Mouse (Mus musculus) G1E (cell line): Measurements from ENCODE around the gene Kti12. TPM values are rescaled to one million over a fixed set of nuclear protein-coding genes. Genes with fewer than 3 reads are reported as not detected.

Source experiments
- ATAC-seq: 2 replicates; pipeline ENCODE4 v1.8.0; 2016; ENCODE audit warnings: mild to moderate bottlenecking; ENCODE audit not compliant: insufficient number of reproducible peaks, poor library complexity, low FRiP score, severe bottlenecking; ENCODE audit errors: extremely low read depth
- DNase-seq: peaks from one replicate; pipeline ENCODE4 v3.0.0; 2012; ENCODE audit warnings: low spot score
- H3K27me3 ChIP-seq: 2 replicates; pipeline ENCODE4 v1.6.1; 2012; ENCODE audit warnings: mild to moderate bottlenecking, low read length, inconsistent platforms; ENCODE audit not compliant: insufficient read depth
- H3K36me3 ChIP-seq: replicated peaks from 2 replicates; pipeline ENCODE3; 2012; ENCODE audit warnings: mild to moderate bottlenecking, inconsistent platforms
- H3K4me1 ChIP-seq: 2 replicates; pipeline ENCODE4 v1.6.1; 2012; ENCODE audit warnings: low read depth, low read length, inconsistent platforms, mixed read lengths; ENCODE audit not compliant: insufficient read depth
- H3K4me3 ChIP-seq: 2 replicates; pipeline ENCODE4 v1.5.1; 2012; ENCODE audit warnings: low read depth, mild to moderate bottlenecking, inconsistent platforms, low read length, moderate library complexity, mixed read lengths
- H3K9me3 ChIP-seq: replicated peaks from 2 replicates; pipeline ENCODE4 v1.6.1; 2012; ENCODE audit warnings: inconsistent platforms
- CTCF ChIP-seq: IDR thresholded peaks from 2 replicates; pipeline ENCODE4 v1.5.1; 2012; ENCODE audit warnings: low read depth, low read length, inconsistent platforms, mixed read lengths
- GATA1 ChIP-seq: IDR thresholded peaks from 2 replicates; pipeline ENCODE4 v1.6.1; 2012; ENCODE audit warnings: borderline replicate concordance, low read length, inconsistent platforms, mixed read lengths
- GATA2 ChIP-seq: IDR thresholded peaks from 2 replicates; pipeline ENCODE4 v1.6.1; 2012; ENCODE audit warnings: low read depth, low read length, inconsistent platforms, borderline replicate concordance
- POLR2AphosphoS5 ChIP-seq: IDR thresholded peaks from 2 replicates; pipeline ENCODE4 v1.6.1; 2012; ENCODE audit warnings: low read depth, low read length, inconsistent platforms; ENCODE audit not compliant: insufficient replicate concordance
- TAL1 ChIP-seq: conservative IDR thresholded peaks from 2 replicates; pipeline ENCODE4 v1.6.1; 2012; ENCODE audit warnings: low read depth, low read length, inconsistent platforms, mixed read lengths
- polyA plus RNA-seq: library from polyadenylated mRNA; stranded (reverse); fragments of >175 nt; gene quantifications from 2 replicates; pipeline ENCODE4 v1.2.3, GENCODE M21; 2012
- total RNA-seq, 2 experiments: library from RNA; stranded (forward) in 1 of 2; stranded (reverse) in 1 of 2; fragments of 200-1000 nt in 1 of 2; fragments of >200 nt in 1 of 2; fragmentation: Nextera tagmentation in 1 of 2; gene quantifications; 2 replicates each; pipeline ENCODE4 v1.2.3; 2014 to 2017

The Kti12 gene
- 32.5 and 34.4 TPM in 2 replicates for total RNA-seq (2014; fragmentation: Nextera tagmentation)
- 36.9 and 39.3 TPM in 2 replicates for total RNA-seq (2017)
- polyA plus RNA-seq, result 89.1 and 98.8 TPM in 2 replicates

DNA sequence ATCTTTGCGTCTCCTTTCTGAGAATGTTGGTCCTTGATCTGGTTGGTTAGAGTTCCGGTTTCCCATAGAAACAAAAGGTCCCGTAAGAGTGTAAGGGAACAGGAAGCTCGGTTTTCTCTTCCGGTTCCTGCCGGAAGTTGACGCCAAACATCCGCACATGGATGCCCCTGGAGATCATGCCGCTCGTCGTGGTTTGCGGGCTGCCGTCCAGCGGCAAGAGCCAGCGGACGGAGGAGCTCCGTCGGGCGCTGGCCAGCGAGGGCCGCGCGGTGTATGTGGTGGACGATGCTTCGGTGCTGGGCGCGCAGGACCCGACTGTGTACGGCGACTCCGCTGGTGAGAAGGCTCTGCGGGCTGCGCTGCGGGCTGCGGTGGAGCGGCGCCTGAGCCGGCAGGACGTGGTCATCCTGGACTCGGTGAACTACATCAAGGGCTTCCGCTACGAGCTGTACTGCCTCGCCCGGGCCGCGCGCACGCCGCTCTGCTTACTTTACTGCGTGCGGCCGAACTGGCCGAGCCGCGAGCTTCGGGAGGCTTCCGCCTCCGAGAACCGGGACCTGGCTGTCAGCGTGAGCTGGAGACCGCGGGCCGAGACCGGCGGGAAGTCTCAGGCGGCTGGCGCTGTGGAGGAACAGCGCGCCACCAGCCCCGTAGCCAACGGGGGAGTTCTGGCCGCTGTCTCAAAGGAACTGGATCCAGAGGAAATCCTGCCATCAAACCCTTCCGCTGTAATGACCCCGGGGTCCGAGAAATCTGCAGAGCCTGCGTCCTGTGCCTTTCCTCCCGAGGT, at the start of gene Kti12:
Gene Kti12 (plus strand): TSS at position 71 of the 790 bp plus-strand sequence.
- Histone ChIP-seq H3K9me3 (no peaks in the 10 kb centered on the region), H3K27me3 (no peaks in the 10 kb centered on the region), H3K36me3 (peaks cover 23% of the 10 kb centered on the region), H3K4me1 (peaks cover 25% of the 10 kb centered on the region; the same call in 1 of the 2 replicates), H3K4me3 (peak within 1 kb of the TSS; percentile 100)
- peak; percentile 84 for DNase-seq
- peak; percentile 92 for ATAC-seq
- no peak for TF ChIP-seq GATA1
- TF ChIP-seq GATA2, result no peak
- no peak for TF ChIP-seq CTCF
- no peak for TF ChIP-seq TAL1
- TF ChIP-seq POLR2AphosphoS5, result no peak

- TF ChIP-seq POLR2AphosphoS5 (no peak), CTCF (peak; percentile 53)
- Histone ChIP-seq H3K27me3 (peaks cover 28% of the 10 kb centered on the region), H3K36me3 (no peaks in the 10 kb centered on the region), H3K4me1 (no peaks in the 10 kb centered on the region), H3K4me3 (no peak overlapping the region), H3K9me3 (no peaks in the 10 kb centered on the region)
- ATAC-seq (no peak), DNase-seq (peak; percentile 21)
These were observed 49.3 kb upstream of the Kti12 start for GRCm38 (mm10) chr4:108798083-108798830.

DNA sequence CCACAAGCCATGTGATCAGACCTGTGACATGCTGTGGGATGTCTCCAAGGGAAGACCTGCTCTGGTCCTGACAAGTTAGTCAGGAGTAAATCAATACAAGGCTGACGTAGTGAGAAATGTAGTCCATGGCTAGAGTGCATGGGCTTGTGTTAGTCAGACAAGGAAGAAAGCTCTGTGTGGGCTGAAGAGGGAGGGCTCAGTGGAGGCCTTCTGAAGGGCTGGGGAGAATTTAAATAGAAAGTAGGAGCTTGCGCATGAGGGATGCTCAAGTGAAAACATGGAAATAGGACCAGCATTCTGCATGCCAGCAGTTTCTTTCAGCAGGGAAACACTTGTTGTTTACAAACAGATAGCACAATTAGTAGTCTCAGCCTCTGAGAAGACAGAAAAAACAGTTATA, 44.0 kb upstream of the Kti12 start:
- Histone ChIP-seq H3K36me3 (no peaks in the 10 kb centered on the region), H3K9me3 (no peaks in the 10 kb centered on the region), H3K4me3 (no peak overlapping the region), H3K27me3 (peaks cover 21% of the 10 kb centered on the region), H3K4me1 (no peaks in the 10 kb centered on the region; the same call in 1 of the 2 replicates)
- TF ChIP-seq TAL1, result no peak
- TF ChIP-seq GATA2, result no peak
- no peak for TF ChIP-seq GATA1
- no peak for TF ChIP-seq CTCF
- DNase-seq, result no peak
- no peak for ATAC-seq

DNA sequence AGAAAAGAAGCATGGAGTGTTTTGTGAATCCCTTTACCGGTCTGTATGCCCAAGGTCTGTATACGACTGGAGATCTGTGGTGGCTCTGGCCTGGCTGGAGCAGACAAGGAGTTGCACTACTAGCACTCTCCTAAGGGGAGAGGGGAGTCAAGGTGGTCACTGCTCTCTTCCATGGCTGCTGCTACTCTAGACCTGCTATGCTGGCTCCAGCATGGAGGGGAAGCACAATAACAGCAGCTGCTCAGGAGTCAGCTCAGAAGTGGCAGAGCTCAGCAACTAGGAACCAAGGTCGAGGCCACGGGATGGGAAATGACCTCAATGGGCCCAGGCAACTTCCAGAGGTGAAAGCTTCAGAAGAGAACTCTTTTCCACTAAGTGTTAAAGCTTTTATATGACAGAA, 36.4 kb upstream of the Kti12 start:
- TF ChIP-seq GATA2 (no peak), GATA1 (no peak), POLR2AphosphoS5 (no peak), CTCF (no peak), TAL1 (no peak)
- H3K9me3 ChIP-seq, result no peaks in the 10 kb centered on the region
- H3K4me1 ChIP-seq, result no peaks in the 10 kb centered on the region; the same call in 1 of the 2 replicates
- peaks cover 10% of the 10 kb centered on the region for H3K36me3 ChIP-seq
- H3K27me3 ChIP-seq, result peaks cover 4% of the 10 kb centered on the region; the same call in 1 of the 2 replicates
- ATAC-seq (no peak), DNase-seq (no peak)
- no peak overlapping the region for H3K4me3 ChIP-seq

- H3K4me3 ChIP-seq, result no peak overlapping the region
- ATAC-seq (no peak), DNase-seq (no peak)
- TF ChIP-seq GATA1, result no peak
- TF ChIP-seq POLR2AphosphoS5, result no peak
- TF ChIP-seq TAL1, result no peak
- TF ChIP-seq GATA2, result no peak
- no peak for TF ChIP-seq CTCF
- H3K27me3 ChIP-seq, result peaks cover 4% of the 10 kb centered on the region; the same call in 1 of the 2 replicates
- peaks cover 10% of the 10 kb centered on the region for H3K36me3 ChIP-seq
- H3K9me3 ChIP-seq, result no peaks in the 10 kb centered on the region
- no peaks in the 10 kb centered on the region; the same call in 1 of the 2 replicates for H3K4me1 ChIP-seq
These were observed 36.0 kb upstream of the Kti12 start for GRCm38 (mm10) chr4:108811550-108811949.

- no peaks in the 10 kb centered on the region for H3K27me3 ChIP-seq
- ATAC-seq (no peak), DNase-seq (no peak)
- TF ChIP-seq POLR2AphosphoS5 (no peak), GATA1 (no peak), CTCF (no peak), TAL1 (no peak), GATA2 (no peak)
- H3K4me3 ChIP-seq, result no peak overlapping the region
- H3K36me3 ChIP-seq, result peaks cover 87% of the 10 kb centered on the region
- no peaks in the 10 kb centered on the region for H3K9me3 ChIP-seq
- no peaks in the 10 kb centered on the region; the same call in 1 of the 2 replicates for H3K4me1 ChIP-seq
These were observed 21.9 kb upstream of the Kti12 start for GRCm38 (mm10) chr4:108825677-108826076.
